Mouse (Mus musculus): ENCODE measurements around the gene Sdr39u1. TPM values are rescaled to one million over a fixed set of nuclear protein-coding genes. Genes with fewer than 3 reads are reported as not detected.

Gene Sdr39u1
- polyA plus RNA-seq, 1 experiment, result 2.0 TPM

- Histone ChIP-seq H3K4me1 (ENCODE audit: control insufficient read depth, insufficient read depth, low read length) (no peaks in the 10 kb centered on the region; the same call in 1 of the 2 replicates), H3K27ac (ENCODE audit: insufficient read depth, low read depth, low read length) (no peak overlapping the region), H3K4me3 (ENCODE audit: insufficient read depth, low read length) (no peak overlapping the region)
- TF ChIP-seq CTCF (IDR thresholded peaks at IDR 0.05; ENCODE audit: low read depth, low read length) (no peak), POLR2A (IDR thresholded peaks at IDR 0.05; ENCODE audit: borderline replicate concordance, low read depth, low read length) (no peak)
Measured at GRCm38 (mm10) chr14:55922475-55923232, 22.6 kb upstream of the Sdr39u1 start.

- no peak for TF ChIP-seq CTCF (IDR thresholded peaks at IDR 0.05; ENCODE audit: low read depth, low read length)
- no peak for TF ChIP-seq POLR2A (IDR thresholded peaks at IDR 0.05; ENCODE audit: borderline replicate concordance, low read depth, low read length)
- no peaks in the 10 kb centered on the region for H3K4me1 ChIP-seq (ENCODE audit: control insufficient read depth, insufficient read depth, low read length)
- no peak overlapping the region for H3K4me3 ChIP-seq (ENCODE audit: insufficient read depth, low read length)
- no peak overlapping the region for H3K27ac ChIP-seq (ENCODE audit: insufficient read depth, low read depth, low read length)
Measured at GRCm38 (mm10) chr14:55918240-55919082, 18.4 kb upstream of the Sdr39u1 start.

- Histone ChIP-seq H3K4me1 (ENCODE audit: control insufficient read depth, insufficient read depth, low read length) (no peaks in the 10 kb centered on the region), H3K27ac (ENCODE audit: insufficient read depth, low read depth, low read length) (no peak overlapping the region), H3K4me3 (ENCODE audit: insufficient read depth, low read length) (no peak overlapping the region)
- TF ChIP-seq CTCF (IDR thresholded peaks at IDR 0.05; ENCODE audit: low read depth, low read length), result no peak
Measured at GRCm38 (mm10) chr14:55913406-55913805, 13.3 kb upstream of the Sdr39u1 start.

- Histone ChIP-seq H3K4me3 (ENCODE audit: insufficient read depth, low read length) (no peak overlapping the region), H3K27ac (ENCODE audit: insufficient read depth, low read depth, low read length) (no peak overlapping the region), H3K4me1 (ENCODE audit: control insufficient read depth, insufficient read depth, low read length) (peaks cover 11% of the 10 kb centered on the region)
- TF ChIP-seq CTCF (IDR thresholded peaks at IDR 0.05; ENCODE audit: low read depth, low read length) (no peak), POLR2A (IDR thresholded peaks at IDR 0.05; ENCODE audit: borderline replicate concordance, low read depth, low read length) (no peak)
Measured at GRCm38 (mm10) chr14:55905518-55905917, 5.4 kb upstream of the Sdr39u1 start.

GRCm38 (mm10) chr14:55900414-55900755, 292 bp upstream of the Sdr39u1 start:
- Histone ChIP-seq H3K4me3 (ENCODE audit: insufficient read depth, low read length) (peak overlapping the region; percentile 43), H3K4me1 (ENCODE audit: control insufficient read depth, insufficient read depth, low read length) (peaks cover 4% of the 10 kb centered on the region; the same call in 1 of the 2 replicates), H3K27ac (ENCODE audit: insufficient read depth, low read depth, low read length) (no peak overlapping the region)
- TF ChIP-seq CTCF (IDR thresholded peaks at IDR 0.05; ENCODE audit: low read depth, low read length), result no peak
- TF ChIP-seq POLR2A (IDR thresholded peaks at IDR 0.05; ENCODE audit: borderline replicate concordance, low read depth, low read length), result no peak

GRCm38 (mm10) chr14:55898947-55899346, 1.1 kb downstream of the Sdr39u1 start:
- no peak overlapping the region for H3K4me3 ChIP-seq (ENCODE audit: insufficient read depth, low read length)
- no peak overlapping the region for H3K27ac ChIP-seq (ENCODE audit: insufficient read depth, low read depth, low read length)
- H3K4me1 ChIP-seq (ENCODE audit: control insufficient read depth, insufficient read depth, low read length), result peaks cover 4% of the 10 kb centered on the region; the same call in 1 of the 2 replicates
- TF ChIP-seq POLR2A (IDR thresholded peaks at IDR 0.05; ENCODE audit: borderline replicate concordance, low read depth, low read length), result no peak
- TF ChIP-seq CTCF (IDR thresholded peaks at IDR 0.05; ENCODE audit: low read depth, low read length), result no peak

- H3K4me3 ChIP-seq (ENCODE audit: insufficient read depth, low read length), result no peak overlapping the region
- H3K27ac ChIP-seq (ENCODE audit: insufficient read depth, low read depth, low read length), result no peak overlapping the region
- TF ChIP-seq POLR2A (IDR thresholded peaks at IDR 0.05; ENCODE audit: borderline replicate concordance, low read depth, low read length), result no peak
- no peak for TF ChIP-seq CTCF (IDR thresholded peaks at IDR 0.05; ENCODE audit: low read depth, low read length)
- H3K4me1 ChIP-seq (ENCODE audit: control insufficient read depth, insufficient read depth, low read length), result peaks cover 4% of the 10 kb centered on the region; the same call in 1 of the 2 replicates
Measured at GRCm38 (mm10) chr14:55897671-55898070, 2.4 kb downstream of the Sdr39u1 start.

GRCm38 (mm10) chr14:55886571-55887382, 13.3 kb downstream of the Sdr39u1 start:
- Histone ChIP-seq H3K4me1 (ENCODE audit: control insufficient read depth, insufficient read depth, low read length) (peaks cover 19% of the 10 kb centered on the region), H3K4me3 (ENCODE audit: insufficient read depth, low read length) (peak overlapping the region; percentile 37)
- TF ChIP-seq CTCF (IDR thresholded peaks at IDR 0.05; ENCODE audit: low read depth, low read length) (no peak), POLR2A (IDR thresholded peaks at IDR 0.05; ENCODE audit: borderline replicate concordance, low read depth, low read length) (no peak)

GRCm38 (mm10) chr14:55885791-55886271, 14.3 kb downstream of the Sdr39u1 start:
- Histone ChIP-seq H3K4me3 (ENCODE audit: insufficient read depth, low read length) (peak overlapping the region; percentile 81), H3K27ac (ENCODE audit: insufficient read depth, low read depth, low read length) (peak overlapping the region; percentile 76), H3K4me1 (ENCODE audit: control insufficient read depth, insufficient read depth, low read length) (peaks cover 19% of the 10 kb centered on the region)
- TF ChIP-seq CTCF (IDR thresholded peaks at IDR 0.05; ENCODE audit: low read depth, low read length), result no peak
- TF ChIP-seq POLR2A (IDR thresholded peaks at IDR 0.05; ENCODE audit: borderline replicate concordance, low read depth, low read length), result 0 out of 2 replicates have a peak, but pooled peaks have one; percentile 32

More at GRCm38 (mm10) chr14:55886571-55887382, 13.3 kb downstream of the Sdr39u1 start:
- H3K27ac ChIP-seq (ENCODE audit: insufficient read depth, low read depth, low read length), result peak overlapping the region; percentile 45

All from bone marrow macrophage, adult 2 months (primary cell).